Mouse (Mus musculus) forebrain, embryonic 13.5 days (tissue): ENCODE data around the gene Camta1. TPM values are rescaled to one million over a fixed set of nuclear protein-coding genes. Genes with fewer than 3 reads are reported as not detected.

Experiments
- ATAC-seq: fragments of 200-750 bp; cut with Nextera tagmentation; 2 replicates; pipeline ENCODE4 v1.8.0; 2017
- H3K27ac ChIP-seq: fragments of 300-500 bp; sonication (generic); 2 replicates; pipeline ENCODE4 v1.5.1; 2015; ENCODE audit warnings: inconsistent platforms, mild to moderate bottlenecking, moderate library complexity
- H3K27me3 ChIP-seq: fragments of 300-500 bp; sonication (generic); 2 replicates; pipeline ENCODE4 v1.6.1; 2015; ENCODE audit warnings: mild to moderate bottlenecking, inconsistent platforms
- H3K36me3 ChIP-seq: fragments of 300-500 bp; sonication (generic); 2 replicates; pipeline ENCODE4 v1.6.1; 2015; ENCODE audit warnings: mild to moderate bottlenecking, inconsistent platforms; ENCODE audit not compliant: poor library complexity, severe bottlenecking
- H3K4me1 ChIP-seq: fragments of 300-500 bp; sonication (generic); 2 replicates; pipeline ENCODE4 v1.6.1; 2015; ENCODE audit warnings: inconsistent platforms
- H3K4me2 ChIP-seq: fragments of 300-500 bp; sonication (generic); 2 replicates; pipeline ENCODE4 v1.6.1; 2015; ENCODE audit warnings: inconsistent platforms, mild to moderate bottlenecking, moderate library complexity
- H3K4me3 ChIP-seq: fragments of 300-500 bp; sonication (generic); 2 replicates; pipeline ENCODE4 v1.5.1; 2015; ENCODE audit warnings: mild to moderate bottlenecking, inconsistent platforms
- H3K9ac ChIP-seq: fragments of 300-500 bp; sonication (generic); 2 replicates; pipeline ENCODE4 v1.6.1; 2015; ENCODE audit warnings: mild to moderate bottlenecking, inconsistent platforms
- H3K9me3 ChIP-seq: fragments of 300-500 bp; sonication (generic); replicated peaks from 2 replicates; pipeline ENCODE4 v1.6.1; 2016; ENCODE audit warnings: inconsistent platforms
- WGBS: fragments of 180-500 bp; shearing (Covaris S2); methylation state at CpG from one replicate; pipeline ENCODE4 v1.1.7; 2015; 5-methylcytosine and 5-hydroxymethylcytosine counted together
- polyA plus RNA-seq: library from polyadenylated mRNA; unstranded; fragments of >200 nt; fragmentation: Nextera tagmentation; extraction: Ambion mirVana; gene quantifications from 2 replicates; pipeline ENCODE4 v1.2.1, GENCODE M21; 2015

Gene Camta1
- polyA plus RNA-seq, 1 experiment from 2014 or later, result 150 TPM

DNA sequence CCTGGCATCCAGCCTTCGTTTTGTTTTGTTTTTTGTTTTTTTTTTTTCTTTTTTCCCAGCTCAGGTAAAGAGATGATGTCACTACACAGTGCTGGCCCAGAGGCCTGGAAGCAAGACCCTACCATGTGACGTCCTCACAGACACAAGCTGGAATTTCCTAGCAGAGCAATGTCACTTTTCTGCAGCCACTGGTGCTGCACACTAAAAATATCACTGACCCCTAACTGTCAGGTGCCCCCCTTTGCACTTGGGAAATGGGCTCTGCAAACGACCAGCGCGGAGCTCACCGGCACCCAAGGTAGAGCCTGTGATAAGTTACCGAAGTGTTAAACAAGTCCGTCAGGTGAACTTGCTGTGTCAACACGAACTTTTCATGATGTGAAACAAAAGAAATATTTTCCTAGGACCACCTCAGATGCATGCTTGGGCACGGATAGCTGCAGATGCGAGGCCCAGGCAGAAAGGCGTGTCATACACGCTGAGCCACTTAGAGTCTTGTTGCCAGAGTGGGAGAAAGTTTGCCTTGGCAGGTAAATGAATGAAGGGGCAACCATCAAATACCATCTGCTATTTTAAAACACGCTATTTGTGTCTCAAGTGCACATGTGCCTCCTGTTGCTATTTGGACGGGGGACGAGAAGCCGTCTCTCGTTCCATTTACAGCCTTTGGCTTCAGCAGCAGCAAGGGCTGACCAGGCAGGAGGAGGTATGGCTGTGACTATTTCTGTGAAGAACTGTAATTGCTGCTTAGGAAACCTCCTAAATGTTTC is 765.2 kb downstream of the Camta1 start:
- WGBS, result 85% methylated on average over 18 of the region's 18 CpGs
- Histone ChIP-seq H3K9me3 (no peaks in the 10 kb centered on the region), H3K27ac (no peak overlapping the region), H3K27me3 (no peaks in the 10 kb centered on the region), H3K9ac (no peak overlapping the region), H3K36me3 (peaks cover 24% of the 10 kb centered on the region; the same call in 1 of the 2 replicates), H3K4me3 (no peak overlapping the region), H3K4me1 (peaks cover 49% of the 10 kb centered on the region), H3K4me2 (no peak overlapping the region)
- no peak for ATAC-seq

DNA sequence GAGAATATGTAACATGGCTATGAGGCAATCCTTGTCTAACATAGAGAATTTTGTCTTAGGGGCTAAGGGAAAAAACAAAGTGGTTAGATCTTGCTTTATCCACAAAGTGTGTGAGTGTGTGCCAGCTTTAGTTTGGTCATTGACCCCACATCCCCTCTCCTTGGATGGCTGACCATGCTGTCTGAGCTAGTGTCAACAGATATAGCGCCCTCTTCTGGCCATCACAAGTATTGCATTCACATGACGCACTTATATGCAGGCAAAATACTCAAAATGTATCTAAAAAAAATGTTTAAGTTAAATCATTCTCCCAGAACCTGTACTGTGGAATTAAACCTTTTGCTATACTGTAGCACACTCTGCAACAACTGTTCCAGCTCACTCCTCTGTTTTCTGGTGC is 766.5 kb downstream of the Camta1 start:
- peaks cover 24% of the 10 kb centered on the region; the same call in 1 of the 2 replicates for H3K36me3 ChIP-seq
- H3K27me3 ChIP-seq, result no peaks in the 10 kb centered on the region
- no peak overlapping the region for H3K4me2 ChIP-seq
- 32% methylated on average over 2 of the region's 2 CpGs for WGBS
- no peak for ATAC-seq
- H3K9ac ChIP-seq, result no peak overlapping the region
- H3K4me3 ChIP-seq, result no peak overlapping the region
- H3K27ac ChIP-seq, result no peak overlapping the region
- H3K9me3 ChIP-seq, result no peaks in the 10 kb centered on the region
- peaks cover 50% of the 10 kb centered on the region for H3K4me1 ChIP-seq

DNA sequence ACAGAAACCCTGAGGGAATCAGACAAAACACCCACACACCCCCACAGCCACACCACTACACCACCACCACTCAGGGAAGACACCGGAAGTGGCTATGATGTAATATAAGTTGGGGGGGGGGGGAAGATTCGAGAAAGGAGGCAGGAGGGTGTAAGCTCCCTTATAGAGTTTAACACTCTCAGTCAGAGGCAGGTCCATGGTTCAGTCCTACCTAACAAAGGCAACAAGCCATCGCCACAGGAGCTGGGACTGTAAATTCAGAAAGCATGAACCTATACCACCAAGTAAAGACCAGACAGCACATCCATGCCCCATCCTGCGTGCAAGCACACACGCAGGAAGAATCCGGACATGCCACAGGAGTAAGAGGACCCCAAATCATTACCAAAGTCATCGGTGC is 772.4 kb downstream of the Camta1 start, which contains the start of gene Gm13090:
Gene Gm13090, plus strand, starts transcription at position 301 of the 400 bp plus-strand sequence.
- Histone ChIP-seq H3K36me3 (peaks cover 60% of the 10 kb centered on the region), H3K27ac (0 out of 2 replicates have a peak within 1 kb of the TSS, but pooled peaks have one; percentile 17), H3K4me3 (no peak within 1 kb of the TSS), H3K9ac (peak within 1 kb of the TSS; percentile 39; the same call in 1 of the 2 replicates), H3K4me2 (no peak within 1 kb of the TSS), H3K9me3 (no peaks in the 10 kb centered on the region), H3K4me1 (peaks cover 27% of the 10 kb centered on the region), H3K27me3 (no peaks in the 10 kb centered on the region)
- WGBS, result 93% methylated on average over 7 of the region's 7 CpGs
- ATAC-seq, result no peak

DNA sequence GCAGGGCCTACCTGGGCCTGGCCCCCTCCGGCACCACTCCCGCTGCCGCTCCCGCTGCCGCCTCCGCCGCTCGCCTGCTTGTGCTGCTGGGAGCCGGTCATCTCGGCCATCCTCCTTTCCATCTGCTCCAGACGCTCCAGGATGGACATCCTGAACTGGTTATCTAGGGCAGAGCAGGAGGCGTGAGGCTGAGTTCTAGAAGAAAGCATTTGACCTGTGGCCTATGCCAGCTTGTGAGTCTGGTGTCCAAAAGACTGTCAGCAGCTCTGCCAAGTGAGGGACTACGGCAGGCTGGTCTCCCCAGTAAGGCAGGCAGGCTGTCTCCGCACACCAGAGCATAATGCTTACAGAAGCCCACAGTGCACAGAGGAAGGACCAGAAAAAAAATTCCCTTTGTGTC is 772.9 kb downstream of the Camta1 start:
- peak overlapping the region; percentile 39; the same call in 1 of the 2 replicates for H3K9ac ChIP-seq
- H3K4me3 ChIP-seq, result no peak overlapping the region
- peaks cover 27% of the 10 kb centered on the region for H3K4me1 ChIP-seq
- H3K9me3 ChIP-seq, result no peaks in the 10 kb centered on the region
- peaks cover 61% of the 10 kb centered on the region for H3K36me3 ChIP-seq
- no peaks in the 10 kb centered on the region for H3K27me3 ChIP-seq
- no peak overlapping the region for H3K27ac ChIP-seq
- 92% methylated on average over 14 of the region's 14 CpGs for WGBS
- H3K4me2 ChIP-seq, result no peak overlapping the region
- ATAC-seq, result no peak

DNA sequence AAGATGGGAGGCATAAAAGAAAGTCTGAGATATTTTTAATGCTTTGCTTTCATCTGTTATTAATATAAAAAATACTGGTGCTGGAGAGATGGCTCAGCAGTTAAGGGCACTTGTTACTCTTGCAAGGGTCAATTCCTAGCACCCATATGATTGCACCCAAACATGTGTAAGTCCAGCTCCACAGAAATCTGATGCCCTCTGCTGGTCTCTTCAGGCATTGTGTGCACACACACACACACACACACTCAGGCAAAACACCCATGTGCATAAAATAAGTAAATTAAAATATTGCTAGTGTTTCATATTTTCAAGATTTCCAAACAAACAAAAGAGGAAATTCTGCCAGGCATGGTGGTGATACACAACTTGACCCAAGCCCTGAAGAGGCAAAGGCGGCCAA is 774.3 kb downstream of the Camta1 start:
- 94% methylated on average over 1 of the region's 1 CpGs for WGBS
- ATAC-seq, result no peak
- peaks cover 68% of the 10 kb centered on the region for H3K36me3 ChIP-seq

DNA sequence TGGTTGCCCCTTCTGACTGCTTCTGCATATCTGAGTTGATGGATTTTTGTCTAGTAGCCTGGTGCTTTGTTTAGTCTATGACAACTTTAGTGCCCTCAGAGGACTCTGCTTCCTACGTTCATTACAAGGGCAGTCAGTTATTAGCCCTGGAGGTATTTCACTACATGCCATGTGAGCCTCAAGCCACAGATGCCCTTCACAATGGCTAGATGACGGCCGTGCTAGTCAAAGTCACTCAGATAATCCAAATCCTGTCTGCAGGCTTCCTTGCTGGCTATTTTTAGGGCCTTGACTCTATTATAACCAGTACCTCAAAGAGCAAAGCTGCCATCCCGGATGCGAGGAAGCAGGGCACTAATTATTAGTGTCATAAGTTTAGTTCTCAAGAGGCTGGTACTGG is 778.6 kb downstream of the Camta1 start:
- no peaks in the 10 kb centered on the region for H3K9me3 ChIP-seq
- H3K9ac ChIP-seq, result no peak overlapping the region; the same call in 1 of the 2 replicates
- H3K27me3 ChIP-seq, result no peaks in the 10 kb centered on the region
- H3K4me3 ChIP-seq, result no peak overlapping the region
- H3K27ac ChIP-seq, result no peak overlapping the region
- no peak for ATAC-seq
- peaks cover 99% of the 10 kb centered on the region for H3K36me3 ChIP-seq
- no peaks in the 10 kb centered on the region for H3K4me1 ChIP-seq
- no peak overlapping the region for H3K4me2 ChIP-seq
- 80% methylated on average over 5 of the region's 5 CpGs for WGBS

More for the DNA sequence above, 774.3 kb downstream of the Camta1 start:
- Histone ChIP-seq H3K9ac (no peak overlapping the region), H3K4me3 (no peak overlapping the region), H3K27ac (no peak overlapping the region), H3K9me3 (no peaks in the 10 kb centered on the region), H3K4me2 (no peak overlapping the region), H3K4me1 (peaks cover 27% of the 10 kb centered on the region), H3K27me3 (no peaks in the 10 kb centered on the region)

DNA sequence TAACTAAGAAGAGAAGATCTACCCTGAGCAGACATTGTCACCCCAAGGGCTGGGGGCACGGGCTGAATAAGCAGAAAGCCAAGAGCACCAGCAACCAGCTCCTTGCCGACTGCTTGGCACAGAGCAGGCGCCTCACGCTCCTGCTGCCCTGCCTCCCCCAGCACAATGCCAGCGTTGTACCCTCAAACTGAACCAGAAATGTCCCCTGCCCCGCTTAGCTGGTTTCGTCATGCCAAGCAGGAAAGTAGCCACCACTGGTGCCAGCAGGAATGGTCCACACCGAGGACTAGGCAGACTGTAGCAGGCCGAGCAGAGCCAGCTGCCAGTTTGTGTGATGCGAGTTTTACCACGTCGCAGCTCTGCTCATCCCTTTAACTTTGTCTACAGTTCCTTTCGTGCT is 779.7 kb downstream of the Camta1 start:
- Histone ChIP-seq H3K4me2 (no peak overlapping the region), H3K4me3 (no peak overlapping the region), H3K9me3 (no peaks in the 10 kb centered on the region), H3K27ac (no peak overlapping the region), H3K4me1 (no peaks in the 10 kb centered on the region), H3K27me3 (no peaks in the 10 kb centered on the region), H3K9ac (no peak overlapping the region), H3K36me3 (peaks cover 99% of the 10 kb centered on the region)
- 95% methylated on average over 13 of the region's 13 CpGs for WGBS
- ATAC-seq, result no peak

DNA sequence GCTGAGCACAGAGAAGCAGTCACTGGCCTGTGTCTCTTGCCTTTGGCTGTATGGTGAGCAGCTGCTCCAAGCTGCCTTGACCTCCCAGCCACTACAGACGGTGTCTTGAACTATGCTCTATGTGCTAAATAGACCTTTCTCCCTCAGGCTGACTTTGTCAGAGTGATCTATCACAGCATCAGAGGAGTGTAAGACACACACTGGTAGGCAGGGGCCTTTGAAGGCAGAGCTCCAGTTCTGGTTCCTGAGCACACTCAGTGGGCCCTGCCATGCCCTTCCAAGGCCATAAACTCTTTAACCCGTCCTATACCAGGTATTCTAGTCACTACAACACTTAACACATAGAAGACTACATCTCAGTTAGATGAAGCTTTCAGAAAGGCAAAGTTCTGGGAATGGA is 780.3 kb downstream of the Camta1 start:
- no peak overlapping the region for H3K4me3 ChIP-seq
- H3K27ac ChIP-seq, result no peak overlapping the region
- ATAC-seq, result no peak
- H3K9ac ChIP-seq, result no peak overlapping the region
- no peaks in the 10 kb centered on the region for H3K27me3 ChIP-seq
- no peaks in the 10 kb centered on the region for H3K4me1 ChIP-seq
- H3K36me3 ChIP-seq, result peaks cover 99% of the 10 kb centered on the region
- H3K9me3 ChIP-seq, result no peaks in the 10 kb centered on the region
- 92% methylated on average over 2 of the region's 2 CpGs for WGBS
- H3K4me2 ChIP-seq, result no peak overlapping the region

DNA sequence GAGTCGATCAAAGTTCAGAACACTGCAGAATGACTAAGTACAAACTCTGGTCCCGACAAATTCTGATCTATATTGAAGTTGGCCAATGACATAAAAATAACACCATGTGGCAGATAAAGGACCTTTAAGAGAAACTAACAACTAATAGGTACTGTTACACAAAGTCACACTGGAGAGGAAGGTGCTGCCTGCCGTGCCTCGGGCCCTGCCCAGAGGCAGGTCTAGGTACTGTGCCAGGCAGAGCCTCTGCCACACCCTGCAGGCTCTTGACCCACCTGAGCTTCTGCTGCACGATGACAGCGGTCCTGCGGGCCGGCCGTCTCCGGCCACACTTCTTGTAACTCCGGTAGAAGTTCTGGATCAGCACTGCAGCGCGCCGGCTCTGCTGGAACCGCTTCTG is 786.9 kb downstream of the Camta1 start:
- 94% methylated on average over 15 of the region's 15 CpGs for WGBS
- H3K27me3 ChIP-seq, result no peaks in the 10 kb centered on the region
- H3K4me3 ChIP-seq, result no peak overlapping the region
- H3K4me2 ChIP-seq, result no peak overlapping the region
- peaks cover 98% of the 10 kb centered on the region for H3K36me3 ChIP-seq
- H3K4me1 ChIP-seq, result no peaks in the 10 kb centered on the region
- H3K9me3 ChIP-seq, result no peaks in the 10 kb centered on the region
- no peak for ATAC-seq
- no peak overlapping the region for H3K27ac ChIP-seq
- H3K9ac ChIP-seq, result no peak overlapping the region

DNA sequence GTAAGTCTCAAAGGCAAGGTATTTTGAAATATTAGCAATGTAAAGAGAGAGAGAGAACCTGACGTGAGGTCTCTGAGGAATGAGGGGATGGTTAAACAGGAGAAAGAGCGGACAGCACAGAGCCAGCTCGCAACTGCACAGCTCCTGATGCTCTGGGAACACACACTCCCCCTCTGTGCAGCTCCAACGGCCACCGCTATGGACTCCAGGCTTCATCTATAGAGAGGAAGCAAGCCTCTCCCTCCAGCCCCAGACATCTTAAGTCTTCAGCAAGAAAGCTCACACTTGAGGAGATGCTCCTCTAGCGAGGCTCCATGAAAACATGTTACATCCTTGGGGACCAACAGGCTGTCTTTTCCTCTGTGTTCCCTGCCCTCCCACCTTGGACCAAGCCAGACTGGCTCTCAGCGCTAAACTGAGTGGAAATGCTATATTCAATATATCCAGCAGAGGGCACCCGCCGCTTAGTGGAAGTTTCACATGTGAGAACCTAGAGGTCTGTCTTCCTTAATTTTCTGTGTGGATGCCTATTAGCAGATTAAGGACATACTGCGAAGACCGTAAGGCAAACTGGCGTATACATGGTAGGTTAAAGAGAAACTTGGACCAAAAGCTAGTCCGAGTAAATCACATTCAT is 788.5 kb downstream of the Camta1 start:
- Histone ChIP-seq H3K27me3 (no peaks in the 10 kb centered on the region), H3K9me3 (no peaks in the 10 kb centered on the region), H3K36me3 (peaks cover 98% of the 10 kb centered on the region), H3K4me1 (no peaks in the 10 kb centered on the region), H3K4me2 (no peak overlapping the region), H3K9ac (no peak overlapping the region), H3K4me3 (no peak overlapping the region), H3K27ac (no peak overlapping the region)
- ATAC-seq, result peak; percentile 82
- WGBS, result 57% methylated on average over 13 of the region's 13 CpGs

DNA sequence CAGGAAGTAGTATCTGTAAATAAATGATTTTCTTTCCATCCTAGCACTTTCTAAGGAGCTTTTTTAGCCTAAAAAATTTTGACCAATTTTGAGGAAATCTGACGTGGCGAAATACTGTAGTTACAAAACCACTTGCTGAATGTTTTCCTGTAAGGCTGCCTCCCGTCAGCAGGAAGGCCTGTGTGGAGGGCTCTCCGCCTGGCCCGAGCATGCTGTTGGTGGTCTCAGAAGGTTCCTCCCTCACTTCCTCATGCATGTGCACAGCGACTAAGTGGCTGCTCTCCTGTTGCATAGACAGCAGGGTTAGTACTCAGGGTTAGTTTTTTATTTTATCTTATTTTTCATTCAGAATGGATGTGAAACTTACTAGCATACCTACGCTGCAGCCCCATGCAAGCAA is 790.7 kb downstream of the Camta1 start:
- Histone ChIP-seq H3K4me2 (no peak overlapping the region), H3K27ac (no peak overlapping the region), H3K4me1 (no peaks in the 10 kb centered on the region), H3K27me3 (no peaks in the 10 kb centered on the region), H3K4me3 (no peak overlapping the region), H3K9me3 (no peaks in the 10 kb centered on the region), H3K36me3 (peaks cover 96% of the 10 kb centered on the region), H3K9ac (no peak overlapping the region)
- no peak for ATAC-seq
- 93% methylated on average over 7 of the region's 7 CpGs for WGBS

DNA sequence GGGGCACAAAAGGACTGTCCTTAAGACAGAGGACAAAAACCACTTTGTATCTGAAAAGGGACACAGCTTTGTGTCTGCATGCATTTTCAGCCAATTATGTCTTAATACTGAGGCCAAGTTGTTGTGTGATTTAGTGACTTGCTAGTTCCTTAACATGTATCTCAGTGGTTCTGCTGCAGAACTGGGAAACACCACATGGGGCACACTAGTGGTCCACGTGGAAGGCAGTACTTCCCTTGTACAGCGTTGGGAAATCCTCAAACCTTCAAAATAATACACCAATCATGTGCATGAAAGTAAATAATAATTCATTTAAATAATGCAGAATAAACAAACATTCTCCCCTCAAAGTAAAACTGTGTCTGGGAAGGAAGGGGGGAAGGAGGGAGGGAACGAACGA is 792.9 kb downstream of the Camta1 start:
- WGBS, result 76% methylated on average over 4 of the region's 4 CpGs
- H3K9me3 ChIP-seq, result no peaks in the 10 kb centered on the region
- no peak overlapping the region for H3K4me2 ChIP-seq
- H3K27me3 ChIP-seq, result no peaks in the 10 kb centered on the region
- H3K27ac ChIP-seq, result no peak overlapping the region
- H3K9ac ChIP-seq, result no peak overlapping the region
- peaks cover 87% of the 10 kb centered on the region for H3K36me3 ChIP-seq
- no peak overlapping the region for H3K4me3 ChIP-seq
- H3K4me1 ChIP-seq, result no peaks in the 10 kb centered on the region
- ATAC-seq, result no peak
